Mouse (Mus musculus): ENCODE results near the gene Unc45b. TPM values are rescaled to one million over a fixed set of nuclear protein-coding genes. Genes with fewer than 3 reads are reported as not detected.
A peak's percentile ranks its signal among the peaks of the same experiment; 100 is the strongest.

Unc45b gene
- total and polyA plus RNA-seq, 3 experiments, result 0.08 to 0.26 TPM; not detected in 1

GRCm38 (mm10) chr11:82901606-82902310 lies 8.6 kb upstream of the Unc45b start:
- no peak overlapping the region for H3K4me2 ChIP-seq (ENCODE audit: insufficient read depth, low read depth, poor library complexity, severe bottlenecking)
- peaks cover 81 to 96% of the 10 kb centered on the region in 2 experiments for H3K36me3 ChIP-seq (replicated peaks in 1 of 2; ENCODE audit: control insufficient read depth in 1 of 2, insufficient read depth in 1 of 2, low read length in 1 of 2)
- in situ Hi-C loops (cut with MboI; ENCODE audit: low pct_ligation_motif_present, low pct_unique_long_range_greater_than_20kb, low sequenced_read_pairs) (loop anchor here (25.0 kb wide), 2 partner anchors 286 to 511 kb away; partner anchors contain the start of genes Rasl10b, Slfn3 and Slfn4), dilution Hi-C loops (cut with MboI; ENCODE audit: extremely low pct_ligation_motif_present, extremely low pct_unique_long_range_greater_than_20kb, low sequenced_read_pairs) (no loop called here)
- H3K79me2 ChIP-seq (replicated peaks; ENCODE audit: control insufficient read depth, extremely low read depth, insufficient read depth, poor library complexity, severe bottlenecking), result peaks cover 2% of the 10 kb centered on the region; the same call in 1 of the 2 replicates
- DNase-seq (ENCODE audit: extremely low read depth), result no peak
- no peak overlapping the region for H3K4me3 ChIP-seq (replicated peaks in 1 of 3; ENCODE audit: low read depth in 2 of 3, low read length in 2 of 3, poor library complexity in 1 of 3)
- peaks cover 3% of the 10 kb centered on the region for H3K9me3 ChIP-seq (replicated peaks; ENCODE audit: low read length)
- H3K4me1 ChIP-seq (ENCODE audit: control insufficient read depth in 1 of 2, insufficient read depth in 2 of 2), result peaks cover 0 to 20% of the 10 kb centered on the region in 2 experiments; a peak in 2 of 4 replicates
- no peak overlapping the region for H3K27ac ChIP-seq (ENCODE audit: insufficient read depth, low read depth)
- no peak overlapping the region for H3K9ac ChIP-seq (ENCODE audit: insufficient read depth, low read depth)
- no peak for TF ChIP-seq MEF2A (IDR thresholded peaks at IDR 0.05; ENCODE audit: borderline replicate concordance, low read depth, low read length)
- TF ChIP-seq UBTF (IDR thresholded peaks at IDR 0.05; ENCODE audit: low read depth, low read length), result no peak
- TF ChIP-seq TBP (conservative IDR thresholded peaks at IDR 0.05; ENCODE audit: low read depth, low read length), result no peak
- no peak for TF ChIP-seq PAX5 (IDR thresholded peaks at IDR 0.05; ENCODE audit: low read length)
- TF ChIP-seq SIN3A (IDR thresholded peaks at IDR 0.05; ENCODE audit: low read length), result no peak
- no peak for TF ChIP-seq MAZ (IDR thresholded peaks at IDR 0.05; ENCODE audit: low read depth, low read length)
- 0 out of 2 replicates have a peak, but pooled peaks have one; percentile 19 for TF ChIP-seq POLR2AphosphoS2 (IDR thresholded peaks at IDR 0.05; ENCODE audit: low read depth, low read length)
- TF ChIP-seq POLR2A (IDR thresholded peaks at IDR 0.05; ENCODE audit: low read depth, low read length), result peak; percentile 23; the same call in 1 of the 2 replicates
- no peak for TF ChIP-seq GABPA (IDR thresholded peaks at IDR 0.05; ENCODE audit: insufficient replicate concordance, low read depth, low read length)
- TF ChIP-seq CHD1 (IDR thresholded peaks at IDR 0.05; ENCODE audit: low read depth, low read length), result no peak
- H3K27me3 ChIP-seq (replicated peaks), result no peaks in the 10 kb centered on the region

- Histone ChIP-seq H3K27ac (ENCODE audit: insufficient read depth, low read depth) (no peak overlapping the region), H3K4me3 (replicated peaks in 1 of 3; ENCODE audit: low read depth in 2 of 3, low read length in 2 of 3, poor library complexity in 1 of 3) (no peak overlapping the region), H3K27me3 (replicated peaks) (peaks cover 5% of the 10 kb centered on the region), H3K4me1 (ENCODE audit: control insufficient read depth in 1 of 2, insufficient read depth in 2 of 2) (peaks cover 3 to 29% of the 10 kb centered on the region in 2 experiments; a peak in 2 of 4 replicates), H3K79me2 (replicated peaks; ENCODE audit: control insufficient read depth, extremely low read depth, insufficient read depth, poor library complexity, severe bottlenecking) (peaks cover 16% of the 10 kb centered on the region), H3K36me3 (replicated peaks in 1 of 2; ENCODE audit: control insufficient read depth in 1 of 2, insufficient read depth in 1 of 2, low read length in 1 of 2) (peaks cover 64 to 73% of the 10 kb centered on the region in 2 experiments), H3K9ac (ENCODE audit: insufficient read depth, low read depth) (no peak overlapping the region), H3K9me3 (replicated peaks; ENCODE audit: low read length) (no peaks in the 10 kb centered on the region), H3K4me2 (ENCODE audit: insufficient read depth, low read depth, poor library complexity, severe bottlenecking) (no peak overlapping the region)
- dilution Hi-C loops (cut with MboI; ENCODE audit: extremely low pct_ligation_motif_present, extremely low pct_unique_long_range_greater_than_20kb, low sequenced_read_pairs) (no loop called here), in situ Hi-C loops (cut with MboI; ENCODE audit: low pct_ligation_motif_present, low pct_unique_long_range_greater_than_20kb, low sequenced_read_pairs) (loop anchor here (25.0 kb wide), 2 partner anchors 282 to 507 kb away; partner anchors contain the start of genes Rasl10b, Slfn3 and Slfn4)
- DNase-seq (ENCODE audit: extremely low read depth), result peak; percentile 40
- TF ChIP-seq JUND (conservative IDR thresholded peaks at IDR 0.05; ENCODE audit: low read depth, low read length) (no peak), NRF1 (IDR thresholded peaks at IDR 0.05; ENCODE audit: low read depth, low read length) (no peak), MXI1 (IDR thresholded peaks at IDR 0.05; ENCODE audit: low read depth, low read length) (no peak), USF1 (IDR thresholded peaks at IDR 0.05; ENCODE audit: low read depth, low read length) (peak; percentile 39; the same call in 1 of the 2 replicates), NELFE (IDR thresholded peaks at IDR 0.05; ENCODE audit: low read depth, low read length) (no peak), PAX5 (IDR thresholded peaks at IDR 0.05; ENCODE audit: low read length) (no peak)
Measured at GRCm38 (mm10) chr11:82904952-82905351, 5.4 kb upstream of the Unc45b start.
